Mouse (Mus musculus) E14TG2a.4 (cell line): ENCODE measurements around the gene Kat6b.

Experiments
- CTCF ChIP-seq: conservative IDR thresholded peaks from 2 replicates; pipeline ENCODE4 v1.5.1; 2014; ENCODE audit warnings: low read length
- NANOG ChIP-seq: IDR thresholded peaks from 2 replicates; pipeline ENCODE4 v1.6.1; 2014; ENCODE audit warnings: borderline replicate concordance, low read length, mixed read lengths

- TF ChIP-seq CTCF (no peak), NANOG (no peak)
These were observed 38.1 kb downstream of the Kat6b start for GRCm38 (mm10) chr14:21519307-21519706.
